Mouse (Mus musculus) hindbrain, embryonic 11.5 days (tissue): Measurements from ENCODE around the gene Nmnat3. TPM values are rescaled to one million over a fixed set of nuclear protein-coding genes. Genes with fewer than 3 reads are reported as not detected.

Source experiments
- ATAC-seq: fragments of 200-750 bp; cut with Nextera tagmentation; 2 replicates; pipeline ENCODE4 v1.8.0; 2017; ENCODE audit warnings: mild to moderate bottlenecking, moderate TSS enrichment, moderate library complexity; ENCODE audit not compliant: low FRiP score
- DNase-seq: peaks from one replicate; pipeline ENCODE4 v3.0.0-alpha.2; 2015; ENCODE audit warnings: low spot score
- H3K27ac ChIP-seq: fragments of 300-500 bp; sonication (generic); 2 replicates; pipeline ENCODE4 v1.5.1; 2014; ENCODE audit warnings: mild to moderate bottlenecking, low read depth, low read length
- H3K27me3 ChIP-seq: fragments of 300-500 bp; sonication (generic); 2 replicates; pipeline ENCODE4 v1.6.1; 2014; ENCODE audit warnings: mild to moderate bottlenecking, low read length, moderate library complexity, mixed read lengths; ENCODE audit not compliant: control insufficient read depth, insufficient read depth
- H3K36me3 ChIP-seq: fragments of 300-500 bp; sonication (generic); 2 replicates; pipeline ENCODE4 v1.6.1; 2014; ENCODE audit warnings: mild to moderate bottlenecking, low read length, moderate library complexity, mixed read lengths; ENCODE audit not compliant: control insufficient read depth, insufficient read depth
- H3K4me1 ChIP-seq: fragments of 300-500 bp; sonication (generic); replicated peaks from 2 replicates; pipeline ENCODE4 v1.6.1; 2014; ENCODE audit warnings: low read length, mixed read lengths; ENCODE audit not compliant: control insufficient read depth, insufficient read depth
- H3K4me2 ChIP-seq: fragments of 300-500 bp; sonication (generic); replicated peaks from 2 replicates; pipeline ENCODE4 v1.6.1; 2014; ENCODE audit warnings: mild to moderate bottlenecking, low read depth, low read length
- H3K4me3 ChIP-seq: fragments of 300-500 bp; sonication (generic); 2 replicates; pipeline ENCODE4 v1.5.1; 2014; ENCODE audit warnings: low read depth, low read length
- H3K9ac ChIP-seq: fragments of 300-500 bp; sonication (generic); 2 replicates; pipeline ENCODE4 v1.6.1; 2014; ENCODE audit warnings: low read depth, low read length
- H3K9me3 ChIP-seq: fragments of 300-500 bp; sonication (generic); 2 replicates; pipeline ENCODE4 v1.6.1; 2016; ENCODE audit warnings: low read length; ENCODE audit not compliant: control insufficient read depth
- WGBS: fragments of 180-500 bp; shearing (Covaris S2); extraction: QIAGEN DNeasy Blood & Tissue Kit; methylation state at CpG from one replicate; pipeline ENCODE4 v1.1.7; 2014; 5-methylcytosine and 5-hydroxymethylcytosine counted together
- polyA plus RNA-seq: library from polyadenylated mRNA; unstranded; fragments of >200 nt; fragmentation: Nextera tagmentation; extraction: Ambion mirVana; gene quantifications from 2 replicates; pipeline ENCODE4 v1.2.1, GENCODE M21; 2014

Gene Nmnat3
- polyA plus RNA-seq, 1 experiment from 2014 or later, result 3.2 TPM

DNA sequence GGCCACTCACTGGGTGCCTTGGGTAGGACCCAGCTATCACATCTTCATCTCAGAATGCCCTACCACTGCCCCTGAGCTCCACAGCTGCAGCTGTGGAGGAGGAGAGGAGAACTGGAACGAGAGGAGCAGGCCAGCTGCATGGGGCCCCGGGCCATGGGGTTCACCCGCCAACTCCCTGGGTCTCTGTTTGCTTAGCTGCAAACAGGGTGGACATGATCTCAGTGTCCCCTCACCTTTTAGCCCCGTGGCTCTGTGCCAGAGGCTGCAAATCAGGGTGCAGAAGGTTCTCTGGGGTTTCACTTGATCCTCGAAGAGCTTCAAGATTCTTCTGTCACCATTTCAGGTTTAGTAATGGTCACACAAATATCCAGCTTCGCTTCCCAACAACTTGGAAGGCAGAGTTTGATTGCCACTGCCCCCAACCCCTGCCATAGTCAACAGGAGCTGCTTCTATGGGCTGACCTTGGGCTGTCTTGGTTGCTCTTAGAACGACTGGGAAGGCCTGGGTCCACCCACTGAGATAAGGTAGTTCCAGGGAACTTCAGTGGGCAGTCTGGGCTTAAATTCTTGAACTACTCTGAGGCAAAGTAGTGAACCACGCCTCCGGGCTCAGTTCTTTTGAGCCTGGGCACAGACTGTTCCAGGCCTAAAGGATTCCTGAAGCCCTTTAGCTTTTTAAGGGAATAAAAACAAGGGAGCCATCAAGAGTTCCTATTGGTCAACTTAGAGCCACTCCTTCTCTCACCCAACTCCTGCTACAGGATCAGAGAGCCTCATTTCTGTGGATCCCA is 158.3 kb downstream of the Nmnat3 start:
- DNase-seq (no peak), ATAC-seq (no peak)
- Histone ChIP-seq H3K4me1 (no peaks in the 10 kb centered on the region), H3K9me3 (no peaks in the 10 kb centered on the region), H3K36me3 (no peaks in the 10 kb centered on the region), H3K4me3 (no peak overlapping the region), H3K9ac (no peak overlapping the region), H3K4me2 (no peak overlapping the region), H3K27ac (no peak overlapping the region), H3K27me3 (no peaks in the 10 kb centered on the region)
- 85% methylated on average over 9 of the region's 9 CpGs for WGBS

DNA sequence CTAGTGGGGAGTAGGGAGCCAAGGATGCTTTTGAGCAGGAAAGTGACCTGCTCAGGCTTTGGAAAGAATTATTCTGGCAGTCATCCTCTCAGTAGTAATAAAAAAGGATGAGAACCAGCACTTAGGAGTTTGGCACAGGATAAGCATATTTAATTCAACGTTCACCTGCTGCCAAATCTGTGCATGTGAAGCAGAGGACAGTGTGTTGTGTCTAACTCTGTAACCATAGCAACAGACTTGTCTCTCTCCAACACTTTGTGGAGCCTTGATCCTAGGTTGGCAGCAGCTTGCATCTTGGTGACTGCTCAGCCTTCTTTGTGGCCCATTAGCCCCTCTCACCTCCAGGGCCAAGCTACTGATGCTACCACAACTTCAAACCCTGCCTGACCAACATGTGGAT is 163.7 kb downstream of the Nmnat3 start:
- Histone ChIP-seq H3K4me2 (no peak overlapping the region), H3K27me3 (no peaks in the 10 kb centered on the region), H3K4me1 (no peaks in the 10 kb centered on the region), H3K4me3 (no peak overlapping the region), H3K9me3 (no peaks in the 10 kb centered on the region), H3K27ac (no peak overlapping the region), H3K36me3 (no peaks in the 10 kb centered on the region), H3K9ac (no peak overlapping the region)
- ATAC-seq (no peak), DNase-seq (no peak)
- WGBS, result 81% methylated on average over 1 of the region's 1 CpGs

DNA sequence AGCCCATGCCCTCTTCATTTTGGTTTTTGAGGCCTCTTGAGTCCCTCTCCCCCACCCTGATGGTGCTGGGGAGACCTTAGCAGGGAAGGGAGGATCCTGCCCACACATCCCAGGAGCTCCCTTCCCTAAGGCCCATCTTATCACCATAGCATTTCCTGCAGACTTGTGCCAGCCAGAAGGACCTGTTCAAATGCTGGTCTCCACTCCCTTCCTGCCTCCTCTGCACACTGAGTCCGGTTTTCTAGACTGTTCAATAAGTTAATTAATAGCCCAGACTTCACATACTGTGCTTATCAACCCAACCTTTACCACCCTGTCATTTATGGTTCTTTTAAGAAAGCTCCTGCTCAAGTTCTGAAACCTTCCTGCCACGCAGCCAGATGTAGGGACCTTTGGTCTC is 179.5 kb downstream of the Nmnat3 start:
- H3K4me1 ChIP-seq, result no peaks in the 10 kb centered on the region
- H3K27me3 ChIP-seq, result no peaks in the 10 kb centered on the region
- no peak overlapping the region for H3K4me3 ChIP-seq
- H3K4me2 ChIP-seq, result no peak overlapping the region
- DNase-seq (no peak), ATAC-seq (no peak)
- H3K36me3 ChIP-seq, result no peaks in the 10 kb centered on the region
- no peak overlapping the region for H3K27ac ChIP-seq
- 71% methylated on average over 2 of the region's 2 CpGs for WGBS
- H3K9me3 ChIP-seq, result no peaks in the 10 kb centered on the region
- H3K9ac ChIP-seq, result no peak overlapping the region

Other genes with a start within 250 kb of the Nmnat3 start
- 48.7 and 57.8 TPM in 2 replicates for gene Rbp1, start 135.5 kb downstream of the Nmnat3 start, polyA plus RNA-seq
- 0.78 and 1.3 TPM in 2 replicates for gene Rbp2, start 198.7 kb downstream of the Nmnat3 start, polyA plus RNA-seq